Mouse (Mus musculus) bone marrow macrophage, adult 2 months (primary cell): ENCODE measurements at regions not wholly inside any gene's neighbourhood (a gene's known extent, or its start where the extent isn't known, plus 50 kb on each side); places are given as distances from the start of the nearest gene placed in this dataset.

Source experiments
- CTCF ChIP-seq: IDR thresholded peaks from 2 replicates; pipeline ENCODE4 v1.5.1; 2012; ENCODE audit warnings: low read depth, mild to moderate bottlenecking, low read length, moderate library complexity
- POLR2A ChIP-seq: IDR thresholded peaks from 2 replicates; pipeline ENCODE4 v1.6.1; 2012; ENCODE audit warnings: mild to moderate bottlenecking, low read depth, low read length, borderline replicate concordance

DNA sequence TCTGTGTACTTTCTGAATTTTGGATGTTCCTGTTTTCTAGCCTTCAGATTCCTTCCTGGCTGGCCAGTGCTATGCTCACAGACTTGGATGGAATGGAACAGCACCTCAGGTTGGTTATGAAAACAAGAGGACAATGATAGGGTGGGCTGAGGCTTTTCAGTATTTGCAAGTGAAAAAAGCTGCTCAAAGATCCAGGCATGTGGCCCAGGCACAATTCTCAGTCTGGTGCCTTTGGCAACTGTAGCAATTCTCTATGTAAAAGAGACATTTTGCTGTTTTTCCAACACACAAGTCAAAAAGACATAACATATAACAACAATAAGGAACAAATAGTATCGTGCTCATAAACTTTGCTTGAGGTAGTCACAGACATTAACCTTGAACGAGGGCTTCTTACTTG, 363.4 kb upstream of the Pik3r1 start:
- TF ChIP-seq CTCF (no peak), POLR2A (no peak)
